Mouse (Mus musculus): ENCODE results near the gene Haus8. TPM values are rescaled to one million over a fixed set of nuclear protein-coding genes. Genes with fewer than 3 reads are reported as not detected.
"Not testable (repeated sequence)": the region's sequence is repeated elsewhere in the genome, so short reads cannot be mapped to it uniquely, and the experiment has no call there.

The Haus8 gene
- polyA plus RNA-seq, 1 experiment = 15.4 TPM

DNA sequence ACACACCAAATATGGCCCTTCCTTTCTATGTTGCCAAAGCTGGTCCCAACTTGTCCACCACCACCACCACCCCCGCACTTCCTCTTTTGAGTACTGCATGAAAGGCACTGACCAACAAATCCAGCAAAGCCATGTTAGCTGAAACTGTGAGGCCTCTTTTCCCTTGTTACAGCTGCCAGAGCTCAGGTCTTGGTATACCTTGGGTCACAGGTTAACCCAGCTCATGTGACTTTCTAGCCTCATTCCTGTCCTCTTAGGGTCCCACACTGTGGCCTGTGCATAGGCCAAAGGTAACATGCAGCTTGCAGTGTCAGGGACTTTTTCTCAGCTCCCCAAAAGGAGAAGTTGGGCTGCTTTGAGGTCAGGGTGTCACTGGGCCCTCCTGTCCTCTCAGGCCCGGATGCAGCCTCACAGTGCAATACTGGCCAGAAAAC, 23.5 kb upstream of the Haus8 start:
- Histone ChIP-seq H3K27me3 (ENCODE audit: control insufficient read depth, insufficient read depth, low read length) (no peaks in the 10 kb centered on the region), H3K27ac (ENCODE audit: insufficient read depth, low read length) (no peak overlapping the region; the same call in 1 of the 2 replicates), H3K4me1 (ENCODE audit: control insufficient read depth, insufficient read depth, low read length) (peaks cover 4% of the 10 kb centered on the region; the same call in 1 of the 2 replicates), H3K4me3 (replicated peaks; ENCODE audit: insufficient read depth, low read depth, low read length) (no peak overlapping the region)
- WGBS = 88% methylated on average over 2 of the region's 2 CpGs
- DNase-seq = no peak
- TF ChIP-seq CTCF (IDR thresholded peaks at IDR 0.05; ENCODE audit: borderline replicate concordance, insufficient read depth, low read depth, low read length) = no peak
- no peak for TF ChIP-seq POLR2A (IDR thresholded peaks at IDR 0.05; ENCODE audit: borderline replicate concordance, insufficient read depth, low read length)

DNA sequence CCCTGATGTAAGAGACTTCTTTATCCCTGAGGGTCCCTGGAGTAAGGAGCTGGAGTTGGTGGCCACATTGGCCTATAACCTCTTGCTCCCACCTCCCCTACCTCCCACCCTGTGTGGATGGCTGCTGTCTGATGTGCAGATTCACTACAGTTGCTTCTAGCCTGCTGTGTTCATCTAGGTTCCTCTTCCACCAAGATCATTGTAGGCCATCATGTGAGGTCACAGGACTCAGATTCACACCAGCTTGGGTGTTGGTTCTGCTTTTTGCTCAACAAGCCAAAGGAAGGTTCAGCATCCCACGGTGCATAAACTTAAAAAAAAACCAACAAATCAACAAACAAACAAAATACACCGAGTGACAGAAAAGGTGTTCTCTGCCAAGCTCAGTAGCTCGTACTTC, 21.2 kb upstream of the Haus8 start:
- not testable (repeated sequence) for H3K4me3 ChIP-seq (replicated peaks; ENCODE audit: insufficient read depth, low read depth, low read length); H3K27me3 ChIP-seq (ENCODE audit: control insufficient read depth, insufficient read depth, low read length); H3K27ac ChIP-seq (ENCODE audit: insufficient read depth, low read length); DNase-seq; H3K4me1 ChIP-seq (ENCODE audit: control insufficient read depth, insufficient read depth, low read length)
- 89% methylated on average over 3 of the region's 3 CpGs for WGBS

DNA sequence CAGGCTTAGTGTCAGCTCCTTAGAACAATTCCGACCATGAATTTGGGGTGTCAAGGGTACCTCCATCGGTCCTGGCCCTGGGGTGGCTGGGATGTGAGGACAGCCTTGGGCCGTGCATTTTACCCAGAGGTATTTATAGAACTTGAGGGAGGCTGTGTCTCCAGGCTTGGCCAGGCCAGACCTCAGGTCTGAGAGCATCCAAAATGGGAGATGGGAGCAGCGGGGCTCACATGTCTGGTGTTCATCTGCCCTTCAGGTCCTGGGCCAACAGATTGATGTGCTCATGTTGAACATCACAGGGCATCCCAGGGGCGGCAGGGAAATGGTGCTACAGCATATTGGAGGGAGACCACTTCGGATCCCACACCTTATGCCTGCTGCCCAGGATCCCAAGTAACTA, 18.6 kb upstream of the Haus8 start:
- Histone ChIP-seq H3K4me3 (replicated peaks; ENCODE audit: insufficient read depth, low read depth, low read length) (no peak overlapping the region), H3K4me1 (ENCODE audit: control insufficient read depth, insufficient read depth, low read length) (peaks cover 3% of the 10 kb centered on the region), H3K27me3 (ENCODE audit: control insufficient read depth, insufficient read depth, low read length) (no peaks in the 10 kb centered on the region), H3K27ac (ENCODE audit: insufficient read depth, low read length) (no peak overlapping the region)
- TF ChIP-seq CTCF (IDR thresholded peaks at IDR 0.05; ENCODE audit: borderline replicate concordance, insufficient read depth, low read depth, low read length) = no peak
- TF ChIP-seq POLR2A (IDR thresholded peaks at IDR 0.05; ENCODE audit: borderline replicate concordance, insufficient read depth, low read length) = no peak
- 92% methylated on average over 6 of the region's 6 CpGs for WGBS
- DNase-seq = no peak

DNA sequence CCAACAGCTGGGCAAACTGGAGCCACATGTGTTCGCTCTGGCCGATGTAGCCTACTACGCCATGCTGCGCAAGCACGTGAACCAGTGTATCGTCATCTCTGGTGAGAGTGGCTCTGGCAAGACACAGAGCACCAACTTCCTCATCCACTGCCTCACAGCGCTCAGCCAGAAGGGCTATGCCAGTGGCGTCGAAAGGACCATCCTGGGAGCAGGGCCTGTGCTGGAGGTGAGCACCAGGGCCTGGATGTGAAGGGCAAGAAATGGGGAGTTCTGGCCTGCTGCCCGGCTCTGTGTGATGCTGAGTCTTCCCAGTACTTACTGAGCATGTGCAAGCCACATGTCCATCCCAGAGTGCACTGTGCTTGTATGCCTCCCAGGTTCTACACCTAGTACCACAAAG, 18.2 kb upstream of the Haus8 start:
- H3K4me3 ChIP-seq (replicated peaks; ENCODE audit: insufficient read depth, low read depth, low read length) = no peak overlapping the region
- no peak for DNase-seq
- TF ChIP-seq POLR2A (IDR thresholded peaks at IDR 0.05; ENCODE audit: borderline replicate concordance, insufficient read depth, low read length) (no peak), CTCF (IDR thresholded peaks at IDR 0.05; ENCODE audit: borderline replicate concordance, insufficient read depth, low read depth, low read length) (no peak)
- no peaks in the 10 kb centered on the region for H3K27me3 ChIP-seq (ENCODE audit: control insufficient read depth, insufficient read depth, low read length)
- H3K27ac ChIP-seq (ENCODE audit: insufficient read depth, low read length) = no peak overlapping the region
- 95% methylated on average over 10 of the region's 10 CpGs for WGBS
- H3K4me1 ChIP-seq (ENCODE audit: control insufficient read depth, insufficient read depth, low read length) = peaks cover 3% of the 10 kb centered on the region

DNA sequence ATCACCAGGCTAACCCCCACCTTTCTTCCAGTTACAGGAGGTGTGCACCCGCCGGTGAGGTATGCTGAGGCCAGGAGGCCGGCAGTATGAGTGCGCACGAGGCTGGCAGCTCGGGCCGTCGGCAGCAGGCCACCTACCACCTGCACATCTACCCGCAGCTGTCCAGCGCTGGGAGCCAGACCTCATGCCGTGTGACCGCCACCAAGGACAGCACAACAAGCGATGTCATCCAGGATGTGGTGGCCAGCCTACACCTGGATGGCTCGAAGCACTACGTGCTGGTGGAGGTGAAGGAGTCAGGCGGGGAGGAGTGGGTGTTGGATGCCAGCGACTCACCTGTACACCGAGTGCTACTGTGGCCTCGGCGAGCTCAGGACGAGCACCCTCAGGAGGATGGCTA, 17.5 kb upstream of the Haus8 start:
- Histone ChIP-seq H3K4me3 (replicated peaks; ENCODE audit: insufficient read depth, low read depth, low read length) (no peak overlapping the region), H3K27me3 (ENCODE audit: control insufficient read depth, insufficient read depth, low read length) (no peaks in the 10 kb centered on the region), H3K4me1 (ENCODE audit: control insufficient read depth, insufficient read depth, low read length) (peaks cover 3% of the 10 kb centered on the region), H3K27ac (ENCODE audit: insufficient read depth, low read length) (no peak overlapping the region)
- whole genome bisulfite sequencing = 86% methylated on average over 21 of the region's 21 CpGs
- DNase-seq = no peak
- TF ChIP-seq CTCF (IDR thresholded peaks at IDR 0.05; ENCODE audit: borderline replicate concordance, insufficient read depth, low read depth, low read length) (no peak), POLR2A (IDR thresholded peaks at IDR 0.05; ENCODE audit: borderline replicate concordance, insufficient read depth, low read length) (no peak)

DNA sequence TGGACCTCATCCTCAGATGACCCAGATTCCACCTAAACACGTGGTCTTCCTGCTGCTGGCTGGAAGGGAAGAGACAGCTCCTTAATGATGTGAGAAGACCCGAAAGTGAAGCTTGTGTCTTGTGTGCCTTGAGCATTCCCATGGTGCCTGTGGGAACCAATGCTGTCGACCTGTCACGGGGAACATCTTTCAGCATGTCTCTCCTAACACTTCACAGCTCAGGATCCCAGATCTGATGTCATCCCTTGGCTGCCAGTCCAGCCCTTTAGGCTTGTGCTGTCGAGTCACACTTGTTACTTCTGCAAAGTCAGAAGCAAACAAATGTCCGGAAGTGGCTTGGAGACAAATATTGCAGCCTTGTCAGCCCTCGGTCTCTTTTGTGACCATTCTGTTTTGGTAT, 16.4 kb upstream of the Haus8 start:
- H3K4me1 ChIP-seq (ENCODE audit: control insufficient read depth, insufficient read depth, low read length) = peaks cover 3% of the 10 kb centered on the region
- 40% methylated on average over 7 of the region's 7 CpGs for WGBS
- H3K27me3 ChIP-seq (ENCODE audit: control insufficient read depth, insufficient read depth, low read length) = no peaks in the 10 kb centered on the region
- no peak overlapping the region for H3K4me3 ChIP-seq (replicated peaks; ENCODE audit: insufficient read depth, low read depth, low read length)
- TF ChIP-seq POLR2A (IDR thresholded peaks at IDR 0.05; ENCODE audit: borderline replicate concordance, insufficient read depth, low read length) (no peak), CTCF (IDR thresholded peaks at IDR 0.05; ENCODE audit: borderline replicate concordance, insufficient read depth, low read depth, low read length) (no peak)
- DNase-seq = no peak
- no peak overlapping the region for H3K27ac ChIP-seq (ENCODE audit: insufficient read depth, low read length)

DNA sequence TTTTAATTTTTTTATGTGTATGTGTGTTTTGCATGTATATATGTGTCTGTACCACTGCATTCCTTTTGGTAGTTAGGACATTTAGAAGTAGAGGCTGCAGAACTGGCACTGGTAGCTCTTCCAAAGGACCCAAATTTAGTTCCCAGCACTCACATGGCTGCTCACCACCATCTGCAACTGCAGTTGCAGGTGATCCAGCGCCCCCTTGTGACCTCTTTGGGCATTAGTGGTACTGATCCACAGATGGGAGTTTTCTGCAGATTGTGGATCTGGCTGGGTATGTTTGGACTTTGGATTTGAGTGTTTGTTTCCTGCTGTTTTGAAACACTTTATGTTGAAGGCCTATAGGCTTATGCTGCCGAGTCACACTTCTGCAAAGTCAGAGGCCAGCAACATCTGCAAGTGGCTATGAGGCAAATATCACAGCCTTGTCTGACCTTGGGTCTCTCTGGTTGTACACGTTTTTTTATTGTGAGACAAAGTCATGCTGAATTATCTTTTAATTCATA, 15.8 kb upstream of the Haus8 start:
- Histone ChIP-seq H3K27ac (ENCODE audit: insufficient read depth, low read length) (no peak overlapping the region), H3K27me3 (ENCODE audit: control insufficient read depth, insufficient read depth, low read length) (no peaks in the 10 kb centered on the region), H3K4me1 (ENCODE audit: control insufficient read depth, insufficient read depth, low read length) (peaks cover 7% of the 10 kb centered on the region), H3K4me3 (replicated peaks; ENCODE audit: insufficient read depth, low read depth, low read length) (no peak overlapping the region)
- 53% methylated on average over 3 of the region's 3 CpGs for WGBS
- TF ChIP-seq CTCF (IDR thresholded peaks at IDR 0.05; ENCODE audit: borderline replicate concordance, insufficient read depth, low read depth, low read length) = no peak
- no peak for TF ChIP-seq POLR2A (IDR thresholded peaks at IDR 0.05; ENCODE audit: borderline replicate concordance, insufficient read depth, low read length)
- DNase-seq = no peak

DNA sequence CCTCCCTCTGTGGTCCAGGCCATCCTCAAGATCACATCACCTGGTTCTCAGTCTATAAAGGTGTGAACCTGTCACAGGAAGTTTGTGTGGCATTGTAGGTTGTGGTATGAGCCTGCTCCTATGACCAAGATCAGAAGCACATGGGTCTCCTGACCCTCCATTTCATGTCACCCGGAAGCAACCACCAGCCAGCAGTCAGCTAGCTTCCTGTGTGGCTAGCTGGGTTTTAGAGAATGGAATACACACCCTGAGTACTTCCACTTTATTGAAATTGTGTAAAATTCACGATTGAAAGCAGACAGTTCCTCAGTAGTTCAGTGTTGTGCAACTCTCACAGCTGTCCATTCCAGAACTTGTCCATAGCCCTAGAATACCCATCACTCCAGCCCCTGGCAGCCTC, 13.5 kb upstream of the Haus8 start:
- 65% methylated on average over 2 of the region's 2 CpGs for WGBS
- not testable (repeated sequence) for DNase-seq

DNA sequence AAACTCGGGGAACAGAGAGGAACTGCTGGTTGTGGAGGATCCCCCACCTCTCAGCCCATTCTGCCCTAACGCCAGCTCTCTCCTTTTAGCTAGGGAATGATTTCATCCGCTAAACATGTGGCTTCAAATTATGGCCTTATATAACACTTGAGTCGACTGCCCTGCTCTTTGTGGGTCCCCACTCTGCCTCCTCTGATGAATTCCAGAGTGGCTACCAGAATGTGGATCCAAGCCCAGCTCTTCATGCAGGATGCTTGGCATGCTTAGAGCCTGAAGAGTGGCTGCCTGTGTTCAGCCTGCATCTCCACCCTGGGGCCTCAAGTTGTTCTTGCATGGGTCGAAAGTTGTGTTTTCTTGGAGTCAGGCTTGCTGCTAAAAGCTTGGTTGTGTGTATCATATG, 9.9 kb upstream of the Haus8 start:
- DNase-seq = no peak
- 56% methylated on average over 5 of the region's 5 CpGs for WGBS

More for the DNA sequence above, 13.5 kb upstream of the Haus8 start:
- H3K27ac ChIP-seq (ENCODE audit: insufficient read depth, low read length); H3K27me3 ChIP-seq (ENCODE audit: control insufficient read depth, insufficient read depth, low read length); H3K4me3 ChIP-seq (replicated peaks; ENCODE audit: insufficient read depth, low read depth, low read length): not testable (repeated sequence)
- H3K4me1 ChIP-seq (ENCODE audit: control insufficient read depth, insufficient read depth, low read length) = peaks cover 13% of the 10 kb centered on the region

DNA sequence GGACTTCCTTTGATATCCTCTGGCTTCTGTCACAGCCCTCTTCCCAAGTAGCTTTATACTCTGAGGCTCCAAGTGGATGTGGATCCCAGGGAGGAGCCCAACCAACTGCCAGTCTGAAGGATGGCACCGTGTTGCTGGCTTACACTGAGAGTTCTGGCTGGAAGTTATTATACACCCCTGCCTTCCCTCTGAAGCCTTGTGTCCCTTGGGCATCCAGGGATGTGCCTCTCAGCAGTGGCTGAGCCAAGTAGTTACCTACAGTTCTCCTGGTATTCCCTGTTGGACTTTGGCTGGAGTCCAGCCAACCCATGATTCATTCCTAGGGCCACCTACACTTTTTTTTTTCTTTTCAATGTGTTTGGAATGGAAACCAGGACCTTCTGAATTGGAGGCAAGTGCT, 9.0 kb upstream of the Haus8 start:
- WGBS = 6% methylated on average over 1 of the region's 1 CpGs
- DNase-seq = peak in 1 of 2 experiments; percentile 23

More for the DNA sequence above, 9.9 kb upstream of the Haus8 start:
- H3K27me3 ChIP-seq (ENCODE audit: control insufficient read depth, insufficient read depth, low read length) = no peaks in the 10 kb centered on the region
- H3K4me1 ChIP-seq (ENCODE audit: control insufficient read depth, insufficient read depth, low read length) = peaks cover 18% of the 10 kb centered on the region
- H3K27ac ChIP-seq (ENCODE audit: insufficient read depth, low read length) = no peak overlapping the region
- no peak overlapping the region for H3K4me3 ChIP-seq (replicated peaks; ENCODE audit: insufficient read depth, low read depth, low read length)
- TF ChIP-seq POLR2A (IDR thresholded peaks at IDR 0.05; ENCODE audit: borderline replicate concordance, insufficient read depth, low read length) = no peak
- no peak for TF ChIP-seq CTCF (IDR thresholded peaks at IDR 0.05; ENCODE audit: borderline replicate concordance, insufficient read depth, low read depth, low read length)

DNA sequence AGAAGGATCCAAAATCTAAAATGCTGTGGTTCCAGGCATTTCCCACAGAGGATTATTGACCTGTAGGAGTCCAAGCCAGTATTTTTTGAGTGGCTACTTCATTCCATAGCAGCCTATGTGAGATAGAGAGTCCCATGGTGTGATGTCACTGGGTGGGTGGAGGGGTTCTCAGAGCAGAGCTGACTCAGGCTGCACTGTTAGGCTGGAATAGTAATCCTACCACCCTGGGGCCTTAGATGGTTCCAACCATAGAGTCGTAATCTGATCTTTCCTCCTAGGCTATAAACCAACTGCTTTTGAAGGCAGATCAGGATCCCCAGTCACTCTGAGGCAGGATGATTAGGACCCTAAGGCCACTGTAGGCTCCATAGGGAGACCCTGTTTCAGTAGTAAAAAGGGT, 6.7 kb upstream of the Haus8 start:
- not testable (repeated sequence) for H3K27me3 ChIP-seq (ENCODE audit: control insufficient read depth, insufficient read depth, low read length); DNase-seq; H3K4me3 ChIP-seq (replicated peaks; ENCODE audit: insufficient read depth, low read depth, low read length); H3K27ac ChIP-seq (ENCODE audit: insufficient read depth, low read length)
- H3K4me1 ChIP-seq (ENCODE audit: control insufficient read depth, insufficient read depth, low read length) = peaks cover 26% of the 10 kb centered on the region
- WGBS = 95% methylated on average over 1 of the region's 1 CpGs

More for the DNA sequence above, 9.0 kb upstream of the Haus8 start:
- H3K27me3 ChIP-seq (ENCODE audit: control insufficient read depth, insufficient read depth, low read length); H3K27ac ChIP-seq (ENCODE audit: insufficient read depth, low read length); H3K4me3 ChIP-seq (replicated peaks; ENCODE audit: insufficient read depth, low read depth, low read length): not testable (repeated sequence)
- peaks cover 18% of the 10 kb centered on the region for H3K4me1 ChIP-seq (ENCODE audit: control insufficient read depth, insufficient read depth, low read length)
